Mouse (Mus musculus) spleen, embryonic (tissue): ENCODE results near the gene Cd68.

Experiments
- CTCF ChIA-PET: fragments of 350-600 bp; sonication (Branson Sonifier 250); formaldehyde crosslinking; loops from one replicate; lab custom pipeline; 2022; lab: Charles Lee

Cd68 gene

GRCm38 (mm10) chr11:69671726-69672124 is 5.8 kb upstream of the Cd68 start:
- CTCF ChIA-PET: interaction anchor here (0.7 kb wide), 1 partner anchor 80 kb away, joined by 3 read pairs; no protein-coding TSS in a partner anchor

- CTCF ChIA-PET: no interaction called here
Observed at GRCm38 (mm10) chr11:69670786-69671725, 5.1 kb upstream of the Cd68 start.

- CTCF ChIA-PET: interaction anchor here (0.6 kb wide), 1 partner anchor 13 kb away, joined by 3 read pairs; no protein-coding TSS in a partner anchor
Observed at GRCm38 (mm10) chr11:69666665-69667005, 682 bp upstream of the Cd68 start.

- CTCF ChIA-PET: interaction anchor here (0.5 kb wide), 1 partner anchor 18 kb away, joined by 3 read pairs; no protein-coding TSS in a partner anchor
Observed at GRCm38 (mm10) chr11:69665457-69665960, 444 bp downstream of the Cd68 start.

GRCm38 (mm10) chr11:69664841-69665240 is 1.1 kb downstream of the Cd68 start:
- CTCF ChIA-PET: interaction anchor here (0.5 kb wide), 1 partner anchor 17 kb away, joined by 3 read pairs; no protein-coding TSS in a partner anchor

- CTCF ChIA-PET: no interaction called here
Observed at GRCm38 (mm10) chr11:69663795-69664194, 2.2 kb downstream of the Cd68 start.

GRCm38 (mm10) chr11:69662967-69663671 is 2.8 kb downstream of the Cd68 start:
- CTCF ChIA-PET: no interaction called here

- CTCF ChIA-PET: interaction anchor here (1.1 kb wide), 1 partner anchor 11 kb away, joined by 3 read pairs; no protein-coding TSS in a partner anchor
Observed at GRCm38 (mm10) chr11:69662213-69662966, 3.6 kb downstream of the Cd68 start, which contains the start of gene Mpdu1. TSS of gene Mpdu1 (minus strand) at chr11:69662642.

GRCm38 (mm10) chr11:69661221-69661881 is 4.6 kb downstream of the Cd68 start:
- CTCF ChIA-PET: interaction anchor here (1.1 kb wide), 1 partner anchor 10 kb away, joined by 3 read pairs; no protein-coding TSS in a partner anchor

GRCm38 (mm10) chr11:69657462-69657881 is 8.5 kb downstream of the Cd68 start:
- CTCF ChIA-PET: interaction anchor here (0.7 kb wide), 1 partner anchor 169 kb away, joined by 3 read pairs; no protein-coding TSS in a partner anchor

- CTCF ChIA-PET: interaction anchor here (0.6 to 0.7 kb wide), 2 partner anchors 26 to 170 kb away, joined by 3 to 5 read pairs; no protein-coding TSS in a partner anchor
Observed at GRCm38 (mm10) chr11:69656617-69657461, 9.1 kb downstream of the Cd68 start.

- CTCF ChIA-PET: interaction anchor here (0.6 kb wide), 1 partner anchor 25 kb away, joined by 5 read pairs; no protein-coding TSS in a partner anchor
Observed at GRCm38 (mm10) chr11:69656065-69656455, 9.9 kb downstream of the Cd68 start.

GRCm38 (mm10) chr11:69655264-69656064 is 10.5 kb downstream of the Cd68 start, which contains the start of gene Sox15:
TSS of gene Sox15 (plus strand) at chr11:69655314.
- CTCF ChIA-PET: interaction anchor here (0.6 kb wide), 1 partner anchor 194 kb away, joined by 6 read pairs; no protein-coding TSS in a partner anchor

GRCm38 (mm10) chr11:69654760-69655159 is 11.2 kb downstream of the Cd68 start:
- CTCF ChIA-PET: interaction anchor here (0.6 kb wide), 1 partner anchor 193 kb away, joined by 6 read pairs; no protein-coding TSS in a partner anchor

GRCm38 (mm10) chr11:69653399-69653798 is 12.6 kb downstream of the Cd68 start:
- CTCF ChIA-PET: interaction anchor here (0.6 kb wide), 1 partner anchor 157 kb away, joined by 8 read pairs; no protein-coding TSS in a partner anchor

GRCm38 (mm10) chr11:69645860-69646259 is 20.1 kb downstream of the Cd68 start:
- CTCF ChIA-PET: no interaction called here

GRCm38 (mm10) chr11:69635471-69635870 is 30.5 kb downstream of the Cd68 start:
- CTCF ChIA-PET: no interaction called here
